Mouse (Mus musculus): ENCODE measurements around the gene Ecm2.

DNA sequence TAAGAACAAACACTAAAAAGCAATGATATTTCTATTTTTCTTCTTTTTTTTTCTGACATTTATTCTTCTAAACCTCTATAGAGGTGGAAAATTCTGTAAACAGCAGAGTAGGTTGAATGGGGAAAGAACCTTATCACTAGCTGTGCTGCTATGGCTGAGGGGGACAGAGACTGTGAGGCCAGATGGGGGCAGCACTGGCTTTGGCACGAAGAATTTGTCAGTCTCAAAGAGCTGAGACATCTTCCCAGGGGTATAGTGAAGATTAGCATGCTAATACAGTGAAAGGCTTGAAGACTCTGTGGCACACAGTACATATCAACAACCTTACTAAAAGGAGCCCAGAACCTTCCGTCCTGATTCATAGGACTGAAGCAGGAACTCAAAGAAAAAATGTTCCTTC is 54.6 kb downstream of the Ecm2 start:
- peak; percentile 71 for TF ChIP-seq CTCF (IDR thresholded peaks at IDR 0.05)
- TF ChIP-seq EP300 (IDR thresholded peaks at IDR 0.05): no peak
